Mouse (Mus musculus) ES-E14 (cell line): Measurements from ENCODE around the gene Cd6.

Experiments
- MAFK ChIP-seq: IDR thresholded peaks from 2 replicates; pipeline ENCODE4 v1.6.1; 2014; ENCODE audit warnings: mild to moderate bottlenecking, low read depth, low read length, inconsistent platforms; ENCODE audit not compliant: insufficient read depth
- ZC3H11A ChIP-seq: IDR thresholded peaks from 2 replicates; pipeline ENCODE4 v1.6.1; 2012; ENCODE audit warnings: low read depth, mild to moderate bottlenecking, inconsistent platforms, low read length, borderline replicate concordance

GRCm38 (mm10) chr19:10749295-10749694 lies 80.6 kb downstream of the Cd6 start:
- TF ChIP-seq MAFK (no peak), ZC3H11A (no peak)
